Mouse (Mus musculus) hindbrain, embryonic 12.5 days (tissue): ENCODE results near the gene Lrrc8a. TPM values are rescaled to one million over a fixed set of nuclear protein-coding genes. Genes with fewer than 3 reads are reported as not detected.

Source experiments
- ATAC-seq: fragments of 200-750 bp; cut with Nextera tagmentation; 2 replicates; pipeline ENCODE4 v1.8.0; 2017; ENCODE audit warnings: moderate TSS enrichment; ENCODE audit not compliant: low FRiP score
- H3K27ac ChIP-seq: fragments of 300-500 bp; sonication (generic); 2 replicates; pipeline ENCODE4 v1.5.1; 2016; ENCODE audit warnings: mild to moderate bottlenecking
- H3K27me3 ChIP-seq: fragments of 300-500 bp; sonication (generic); 2 replicates; pipeline ENCODE4 v1.6.1; 2016; ENCODE audit warnings: mild to moderate bottlenecking
- H3K36me3 ChIP-seq: fragments of 300-500 bp; sonication (generic); 2 replicates; pipeline ENCODE4 v1.6.1; 2016; ENCODE audit warnings: mild to moderate bottlenecking
- H3K4me1 ChIP-seq: fragments of 300-500 bp; sonication (generic); 2 replicates; pipeline ENCODE4 v1.6.1; 2016
- H3K4me2 ChIP-seq: fragments of 300-500 bp; sonication (generic); replicated peaks from 2 replicates; pipeline ENCODE4 v1.6.1; 2016; ENCODE audit warnings: mild to moderate bottlenecking
- H3K4me3 ChIP-seq: fragments of 300-500 bp; sonication (generic); 2 replicates; pipeline ENCODE4 v1.5.1; 2016; ENCODE audit warnings: mild to moderate bottlenecking
- H3K9ac ChIP-seq: fragments of 300-500 bp; sonication (generic); 2 replicates; pipeline ENCODE4 v1.6.1; 2016; ENCODE audit warnings: mild to moderate bottlenecking, moderate library complexity
- H3K9me3 ChIP-seq: fragments of 300-500 bp; sonication (generic); replicated peaks from 2 replicates; pipeline ENCODE4 v1.6.1; 2016; ENCODE audit warnings: mild to moderate bottlenecking
- WGBS: fragments of 180-500 bp; shearing (Covaris S2); methylation state at CpG from one replicate; pipeline ENCODE4 v1.1.7; 2016; 5-methylcytosine and 5-hydroxymethylcytosine counted together
- polyA plus RNA-seq: library from polyadenylated mRNA; unstranded; fragments of >200 nt; fragmentation: Nextera tagmentation; extraction: Ambion mirVana; gene quantifications from 2 replicates; pipeline ENCODE4 v1.2.1, GENCODE M21; 2016

Gene Lrrc8a
- polyA plus RNA-seq, 1 experiment from 2014 or later: 39.3 TPM

DNA sequence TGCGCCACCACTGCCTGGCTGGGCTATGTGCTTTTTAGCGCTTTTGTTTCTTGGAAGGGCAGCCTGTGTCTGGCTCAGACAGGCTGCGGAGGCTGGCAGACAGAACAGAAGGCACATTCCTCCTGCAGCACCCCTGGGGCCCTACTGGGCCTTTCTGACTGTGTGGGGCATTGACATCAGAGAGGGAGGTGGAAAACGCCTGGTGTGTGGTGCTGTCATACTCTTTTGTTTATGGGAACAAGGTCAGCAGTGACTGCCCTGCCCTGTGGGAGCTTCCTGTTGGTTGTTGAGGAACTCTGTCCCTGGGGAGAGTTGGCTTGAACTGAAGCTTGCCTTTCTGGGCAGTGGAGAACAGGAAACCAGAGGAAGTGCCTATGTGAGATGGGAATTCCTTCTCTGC lies 5.0 kb downstream of the Lrrc8a start:
- peaks cover 26% of the 10 kb centered on the region for H3K4me1 ChIP-seq
- ATAC-seq: no peak

GRCm38 (mm10) chr2:30243391-30243790 lies 5.9 kb downstream of the Lrrc8a start:
- H3K4me1 ChIP-seq: peaks cover 24% of the 10 kb centered on the region

More for the DNA sequence above, 5.0 kb downstream of the Lrrc8a start:
- Histone ChIP-seq H3K9ac (no peak overlapping the region; the same call in 1 of the 2 replicates), H3K36me3 (peaks cover 58% of the 10 kb centered on the region), H3K27me3 (no peaks in the 10 kb centered on the region), H3K27ac (no peak overlapping the region), H3K9me3 (no peaks in the 10 kb centered on the region), H3K4me2 (no peak overlapping the region), H3K4me3 (no peak overlapping the region)
- WGBS: 31% methylated on average over 4 of the region's 4 CpGs

DNA sequence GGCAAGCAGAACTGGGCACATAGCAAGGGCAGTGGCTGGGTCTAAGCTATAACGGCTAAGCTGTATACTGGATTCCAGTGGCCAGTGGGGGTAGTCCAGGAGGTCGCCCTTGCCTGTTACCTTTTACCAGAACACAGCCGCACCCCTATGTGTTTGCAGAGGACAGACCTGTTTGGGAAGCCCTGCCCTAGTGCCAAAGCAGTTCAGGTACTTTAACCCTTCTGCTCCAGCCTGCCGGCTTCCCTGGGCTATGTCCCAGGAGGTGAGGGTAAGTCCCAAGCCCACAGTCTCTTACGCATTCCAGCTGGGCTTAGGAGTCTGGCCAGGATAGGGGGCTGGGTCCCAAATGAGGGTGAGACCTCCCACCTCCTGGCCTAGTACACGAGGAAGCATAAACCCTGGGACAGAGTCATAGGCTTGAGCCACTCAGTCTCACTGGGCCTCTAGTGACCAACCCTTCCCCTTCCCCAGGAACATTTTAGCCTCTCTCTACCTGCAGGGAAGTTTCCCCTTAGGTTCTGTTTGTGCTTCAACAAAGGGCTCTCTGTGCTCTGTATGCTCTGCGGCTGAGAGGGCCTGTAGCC lies 7.2 kb downstream of the Lrrc8a start:
- H3K27ac ChIP-seq: no peak overlapping the region
- H3K27me3 ChIP-seq: no peaks in the 10 kb centered on the region
- H3K9ac ChIP-seq: no peak overlapping the region
- H3K4me1 ChIP-seq: peaks cover 11% of the 10 kb centered on the region
- WGBS: 77% methylated on average over 7 of the region's 7 CpGs
- H3K9me3 ChIP-seq: no peaks in the 10 kb centered on the region
- H3K4me2 ChIP-seq: no peak overlapping the region
- ATAC-seq: no peak
- no peak overlapping the region for H3K4me3 ChIP-seq
- H3K36me3 ChIP-seq: peaks cover 72% of the 10 kb centered on the region

More at GRCm38 (mm10) chr2:30243391-30243790, 5.9 kb downstream of the Lrrc8a start:
- Histone ChIP-seq H3K36me3 (peaks cover 62% of the 10 kb centered on the region), H3K4me3 (no peak overlapping the region), H3K27ac (no peak overlapping the region), H3K9me3 (no peaks in the 10 kb centered on the region), H3K4me2 (no peak overlapping the region), H3K9ac (no peak overlapping the region), H3K27me3 (no peaks in the 10 kb centered on the region)
- no peak for ATAC-seq
- 94% methylated on average over 4 of the region's 4 CpGs for WGBS

DNA sequence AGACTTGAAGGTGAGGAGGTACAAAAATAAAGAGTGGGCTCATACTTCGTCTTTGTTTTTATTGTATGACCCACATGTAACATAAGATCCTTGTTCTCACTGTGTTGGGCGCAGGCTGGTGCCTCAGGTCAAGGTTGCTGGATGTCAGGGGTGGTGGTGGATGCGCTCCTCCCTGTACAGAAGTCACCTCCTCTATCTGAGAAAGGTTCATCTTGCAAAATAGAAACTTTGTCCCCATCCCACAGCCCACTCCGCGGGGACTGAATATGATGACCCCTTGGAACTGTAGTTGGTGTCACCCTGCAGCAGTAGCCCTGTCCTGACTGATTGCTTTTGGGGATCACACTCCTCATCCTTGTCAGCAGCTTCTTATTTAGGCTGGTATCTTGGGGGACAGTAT lies 9.5 kb downstream of the Lrrc8a start:
- Histone ChIP-seq H3K27ac (no peak overlapping the region), H3K4me2 (no peak overlapping the region), H3K9me3 (no peaks in the 10 kb centered on the region), H3K4me3 (no peak overlapping the region), H3K9ac (no peak overlapping the region), H3K36me3 (peaks cover 66% of the 10 kb centered on the region), H3K4me1 (peaks cover 14% of the 10 kb centered on the region; the same call in 1 of the 2 replicates), H3K27me3 (no peaks in the 10 kb centered on the region)
- WGBS: 93% methylated on average over 5 of the region's 5 CpGs
- ATAC-seq: no peak

DNA sequence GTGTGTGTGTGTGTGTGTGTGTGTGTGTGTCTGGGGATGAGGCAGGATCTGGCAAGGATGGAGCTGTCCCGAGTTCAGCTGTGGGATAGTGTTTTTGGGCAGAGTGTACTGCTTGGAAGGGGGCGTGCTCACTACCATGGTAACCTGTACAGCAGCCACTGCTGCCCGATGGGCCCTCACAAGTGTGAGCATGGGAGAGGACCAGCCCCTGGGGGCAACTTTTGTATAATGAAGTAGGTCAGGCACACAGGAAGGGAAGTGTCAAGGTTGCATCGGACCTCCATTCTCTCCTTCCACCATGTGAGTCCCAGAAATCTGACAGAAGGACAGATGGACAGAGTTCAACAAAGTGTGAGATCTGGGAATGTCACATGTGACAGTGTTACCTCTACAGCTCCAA lies 10.2 kb downstream of the Lrrc8a start:
- ATAC-seq: no peak
- no peaks in the 10 kb centered on the region for H3K9me3 ChIP-seq
- no peak overlapping the region for H3K9ac ChIP-seq
- H3K4me1 ChIP-seq: peaks cover 11% of the 10 kb centered on the region; the same call in 1 of the 2 replicates
- no peak overlapping the region for H3K4me2 ChIP-seq
- no peak overlapping the region for H3K4me3 ChIP-seq
- H3K27me3 ChIP-seq: no peaks in the 10 kb centered on the region
- H3K36me3 ChIP-seq: peaks cover 59% of the 10 kb centered on the region
- no peak overlapping the region for H3K27ac ChIP-seq
- WGBS: 75% methylated on average over 4 of the region's 4 CpGs

GRCm38 (mm10) chr2:30249182-30249581 lies 11.7 kb downstream of the Lrrc8a start:
- peaks cover 57% of the 10 kb centered on the region for H3K36me3 ChIP-seq

GRCm38 (mm10) chr2:30250166-30251128 lies 12.9 kb downstream of the Lrrc8a start:
- Histone ChIP-seq H3K27ac (no peak overlapping the region), H3K9me3 (no peaks in the 10 kb centered on the region), H3K27me3 (no peaks in the 10 kb centered on the region), H3K4me2 (no peak overlapping the region), H3K36me3 (peaks cover 60% of the 10 kb centered on the region), H3K9ac (no peak overlapping the region), H3K4me1 (peaks cover 6% of the 10 kb centered on the region; the same call in 1 of the 2 replicates), H3K4me3 (no peak overlapping the region)
- ATAC-seq: no peak
- 88% methylated on average over 10 of the region's 10 CpGs for WGBS

More at GRCm38 (mm10) chr2:30249182-30249581, 11.7 kb downstream of the Lrrc8a start:
- Histone ChIP-seq H3K27me3 (no peaks in the 10 kb centered on the region), H3K27ac (no peak overlapping the region), H3K4me1 (peaks cover 9% of the 10 kb centered on the region; the same call in 1 of the 2 replicates), H3K9ac (no peak overlapping the region), H3K4me2 (no peak overlapping the region), H3K4me3 (no peak overlapping the region), H3K9me3 (no peaks in the 10 kb centered on the region)
- WGBS: over 99% methylated on average over 3 of the region's 3 CpGs
- ATAC-seq: no peak

DNA sequence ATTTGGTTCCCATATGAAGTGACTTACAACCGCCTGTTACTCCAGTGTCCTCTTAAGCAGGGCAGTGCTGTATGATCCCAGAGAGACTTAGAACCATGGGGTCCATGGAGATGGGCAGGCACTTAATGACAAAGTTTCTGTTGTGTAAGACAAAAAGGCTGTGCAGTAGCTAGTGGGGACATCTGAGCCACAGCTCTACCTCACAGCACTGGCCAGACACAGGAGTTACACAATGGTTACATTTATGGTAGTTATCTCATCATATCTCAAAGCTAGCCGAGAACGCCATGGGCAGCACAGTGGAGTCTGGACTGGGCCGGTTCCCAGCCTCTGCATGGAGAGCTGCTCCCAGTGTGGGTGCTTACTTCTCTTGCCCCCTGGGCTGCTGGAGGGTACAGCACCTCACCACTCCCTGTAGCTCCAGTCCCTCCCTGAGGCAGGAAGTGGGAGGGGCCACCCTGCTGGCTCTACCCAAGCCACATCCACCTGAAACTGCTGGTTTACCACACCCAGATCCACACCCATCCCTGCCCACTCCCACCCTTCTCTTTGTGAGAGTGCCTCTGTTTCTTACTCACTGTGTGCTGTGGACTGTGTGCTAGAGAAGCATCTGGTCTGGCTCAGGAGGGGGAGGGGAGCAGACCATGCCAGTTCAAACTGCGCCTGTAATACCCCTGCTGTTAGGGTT lies 14.0 kb downstream of the Lrrc8a start:
- ATAC-seq: no peak
- H3K36me3 ChIP-seq: peaks cover 64% of the 10 kb centered on the region
- H3K27me3 ChIP-seq: no peaks in the 10 kb centered on the region
- no peak overlapping the region; the same call in 1 of the 2 replicates for H3K27ac ChIP-seq
- H3K4me1 ChIP-seq: peaks cover 6% of the 10 kb centered on the region; the same call in 1 of the 2 replicates
- no peak overlapping the region for H3K9ac ChIP-seq
- H3K9me3 ChIP-seq: no peaks in the 10 kb centered on the region
- WGBS: 81% methylated on average over 5 of the region's 5 CpGs
- no peak overlapping the region for H3K4me3 ChIP-seq
- no peak overlapping the region for H3K4me2 ChIP-seq

- ATAC-seq: no peak
- WGBS: 86% methylated on average over 3 of the region's 3 CpGs
- peaks cover 6% of the 10 kb centered on the region; the same call in 1 of the 2 replicates for H3K4me1 ChIP-seq
- no peaks in the 10 kb centered on the region for H3K27me3 ChIP-seq
- no peak overlapping the region for H3K4me2 ChIP-seq
- H3K27ac ChIP-seq: no peak overlapping the region
- no peaks in the 10 kb centered on the region for H3K9me3 ChIP-seq
- H3K36me3 ChIP-seq: peaks cover 73% of the 10 kb centered on the region
- no peak overlapping the region for H3K4me3 ChIP-seq
- H3K9ac ChIP-seq: no peak overlapping the region
Measured at GRCm38 (mm10) chr2:30252521-30252920, 15.0 kb downstream of the Lrrc8a start.

DNA sequence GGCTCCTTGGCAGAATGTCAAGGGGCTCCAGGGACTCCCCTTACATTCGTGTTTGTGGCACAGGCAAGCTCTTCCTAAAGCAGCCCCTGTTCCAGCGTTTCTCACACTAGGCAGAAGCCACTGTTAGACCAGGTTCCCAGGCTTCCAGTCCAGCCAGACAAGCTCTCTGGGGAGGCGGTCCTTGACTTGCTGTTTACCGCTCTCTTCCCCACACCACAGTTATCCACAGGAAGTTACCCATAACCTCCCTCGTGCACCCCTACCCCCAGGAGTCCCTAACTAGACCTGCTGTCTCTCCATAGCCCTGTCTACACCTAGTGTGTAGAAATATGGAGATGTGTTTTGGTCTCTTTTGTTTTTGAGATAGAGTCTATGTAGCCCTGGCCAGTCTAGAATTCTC lies 16.3 kb downstream of the Lrrc8a start:
- H3K27ac ChIP-seq: no peak overlapping the region
- H3K36me3 ChIP-seq: peaks cover 80% of the 10 kb centered on the region
- no peak overlapping the region for H3K4me3 ChIP-seq
- no peaks in the 10 kb centered on the region for H3K27me3 ChIP-seq
- H3K4me2 ChIP-seq: no peak overlapping the region
- ATAC-seq: no peak
- H3K9ac ChIP-seq: no peak overlapping the region
- peaks cover 6% of the 10 kb centered on the region; the same call in 1 of the 2 replicates for H3K4me1 ChIP-seq
- H3K9me3 ChIP-seq: no peaks in the 10 kb centered on the region
- 83% methylated on average over 5 of the region's 5 CpGs for WGBS

- no peaks in the 10 kb centered on the region for H3K9me3 ChIP-seq
- H3K4me3 ChIP-seq: no peak overlapping the region
- H3K4me1 ChIP-seq: peaks cover 6% of the 10 kb centered on the region; the same call in 1 of the 2 replicates
- H3K9ac ChIP-seq: no peak overlapping the region
- WGBS: 96% methylated on average over 42 of the region's 42 CpGs
- no peak overlapping the region for H3K4me2 ChIP-seq
- no peak for ATAC-seq
- peaks cover 87% of the 10 kb centered on the region for H3K36me3 ChIP-seq
- no peak overlapping the region for H3K27ac ChIP-seq
- no peaks in the 10 kb centered on the region for H3K27me3 ChIP-seq
Measured at GRCm38 (mm10) chr2:30255631-30256395, 18.3 kb downstream of the Lrrc8a start.
